Mouse (Mus musculus) small intestine, adult 2 months (tissue): ENCODE data around the gene Ranbp3l. TPM values are rescaled to one million over a fixed set of nuclear protein-coding genes. Genes with fewer than 3 reads are reported as not detected.

Experiments
- H3K27ac ChIP-seq: fragments of 200-500 bp; 2 replicates; pipeline ENCODE4 v1.5.1; 2012; ENCODE audit warnings: low read depth, low read length, control low read depth, inconsistent platforms; ENCODE audit not compliant: insufficient read depth
- H3K27me3 ChIP-seq: fragments of 200-500 bp; 2 replicates; pipeline ENCODE4 v1.6.1; 2012; ENCODE audit warnings: mild to moderate bottlenecking, moderate library complexity, low read length, inconsistent platforms; ENCODE audit not compliant: control insufficient read depth, insufficient read depth
- H3K36me3 ChIP-seq: fragments of 200-500 bp; 2 replicates; pipeline ENCODE4 v1.6.1; 2012; ENCODE audit warnings: mild to moderate bottlenecking, low read length, control low read depth, inconsistent platforms; ENCODE audit not compliant: control insufficient read depth, insufficient read depth
- H3K4me1 ChIP-seq: fragments of 200-500 bp; 2 replicates; pipeline ENCODE4 v1.6.1; 2012; ENCODE audit warnings: low read length, inconsistent platforms, mixed read lengths; ENCODE audit not compliant: control insufficient read depth, insufficient read depth, insufficient read length
- H3K4me3 ChIP-seq: fragments of 200-500 bp; 2 replicates; pipeline ENCODE4 v1.5.1; 2012; ENCODE audit warnings: low read depth, mild to moderate bottlenecking, control low read depth, inconsistent platforms, low read length, moderate library complexity
- CTCF ChIP-seq: fragments of 200-500 bp; IDR thresholded peaks from 2 replicates; pipeline ENCODE4 v1.5.1; 2012; ENCODE audit warnings: low read depth, mild to moderate bottlenecking, control low read depth, inconsistent platforms, low read length, moderate library complexity, mixed read lengths; ENCODE audit not compliant: insufficient replicate concordance, insufficient read length; ENCODE audit errors: extremely low read depth
- POLR2A ChIP-seq: fragments of 200-500 bp; IDR thresholded peaks from 2 replicates; pipeline ENCODE4 v1.6.1; 2012; ENCODE audit warnings: low read depth, mild to moderate bottlenecking, control low read depth, inconsistent platforms, low read length, moderate library complexity
- WGBS: fragments of 180-500 bp; shearing (Covaris S2); methylation state at CpG from one replicate; pipeline ENCODE4 v1.1.7; 2018; 5-methylcytosine and 5-hydroxymethylcytosine counted together
- polyA plus RNA-seq: library from polyadenylated mRNA; depleted of rRNA; stranded (reverse); fragments of >200 nt; gene quantifications from 2 replicates; pipeline ENCODE4 v1.2.3, GENCODE M21; 2012; rRNA removed

Ranbp3l gene
- polyA plus RNA-seq, 1 experiment = not detected

GRCm38 (mm10) chr15:9100446-9101077, 132.8 kb downstream of the Ranbp3l start:
- Histone ChIP-seq H3K27ac (no peak overlapping the region), H3K4me3 (no peak overlapping the region), H3K27me3 (no peaks in the 10 kb centered on the region), H3K36me3 (peaks cover 31% of the 10 kb centered on the region), H3K4me1 (no peaks in the 10 kb centered on the region)
- WGBS = 93% methylated on average over 10 of the region's 10 CpGs
- no peak for TF ChIP-seq POLR2A
- TF ChIP-seq CTCF = no peak

GRCm38 (mm10) chr15:9106303-9107074, 138.7 kb downstream of the Ranbp3l start:
- H3K4me3 ChIP-seq = no peak overlapping the region
- H3K27me3 ChIP-seq = no peaks in the 10 kb centered on the region
- TF ChIP-seq CTCF (no peak), POLR2A (no peak)
- H3K27ac ChIP-seq = no peak overlapping the region
- peaks cover 29% of the 10 kb centered on the region for H3K36me3 ChIP-seq
- WGBS = 27% methylated on average over 13 of the region's 13 CpGs
- no peaks in the 10 kb centered on the region for H3K4me1 ChIP-seq

- no peaks in the 10 kb centered on the region for H3K4me1 ChIP-seq
- H3K27ac ChIP-seq = no peak overlapping the region
- TF ChIP-seq CTCF (no peak), POLR2A (no peak)
- H3K4me3 ChIP-seq = no peak overlapping the region
- 86% methylated on average over 6 of the region's 6 CpGs for whole genome bisulfite sequencing
- no peaks in the 10 kb centered on the region for H3K27me3 ChIP-seq
- peaks cover 27% of the 10 kb centered on the region for H3K36me3 ChIP-seq
Observed at GRCm38 (mm10) chr15:9110526-9111347, 143.0 kb downstream of the Ranbp3l start.

- Histone ChIP-seq H3K27me3 (no peaks in the 10 kb centered on the region), H3K36me3 (peaks cover 30% of the 10 kb centered on the region), H3K27ac (no peak overlapping the region), H3K4me3 (no peak overlapping the region), H3K4me1 (no peaks in the 10 kb centered on the region)
- 62% methylated on average over 3 of the region's 3 CpGs for WGBS
- TF ChIP-seq POLR2A = no peak
- no peak for TF ChIP-seq CTCF
Observed at GRCm38 (mm10) chr15:9111648-9112047, 143.9 kb downstream of the Ranbp3l start.

- Histone ChIP-seq H3K4me3 (no peak overlapping the region), H3K36me3 (peaks cover 23% of the 10 kb centered on the region), H3K27ac (no peak overlapping the region)
Observed at GRCm38 (mm10) chr15:9113556-9113955, 145.8 kb downstream of the Ranbp3l start.

GRCm38 (mm10) chr15:9114131-9114530, 146.4 kb downstream of the Ranbp3l start:
- Histone ChIP-seq H3K4me3 (no peak overlapping the region), H3K27ac (no peak overlapping the region), H3K36me3 (peaks cover 23% of the 10 kb centered on the region), H3K4me1 (no peaks in the 10 kb centered on the region), H3K27me3 (no peaks in the 10 kb centered on the region)
- TF ChIP-seq POLR2A (no peak), CTCF (no peak)
- WGBS = 76% methylated on average over 4 of the region's 4 CpGs

More at GRCm38 (mm10) chr15:9113556-9113955, 145.8 kb downstream of the Ranbp3l start:
- H3K4me1 ChIP-seq = no peaks in the 10 kb centered on the region
- 67% methylated on average over 9 of the region's 9 CpGs for WGBS
- H3K27me3 ChIP-seq = no peaks in the 10 kb centered on the region
- TF ChIP-seq CTCF (no peak), POLR2A (no peak)

GRCm38 (mm10) chr15:9114599-9114998, 146.8 kb downstream of the Ranbp3l start:
- H3K4me3 ChIP-seq = no peak overlapping the region
- TF ChIP-seq CTCF (no peak), POLR2A (no peak)
- H3K4me1 ChIP-seq = no peaks in the 10 kb centered on the region
- H3K27me3 ChIP-seq = no peaks in the 10 kb centered on the region
- H3K27ac ChIP-seq = no peak overlapping the region
- 28% methylated on average over 5 of the region's 5 CpGs for WGBS
- H3K36me3 ChIP-seq = peaks cover 23% of the 10 kb centered on the region

Other genes with a start within 250 kb of the Ranbp3l start
- 12.2 and 13.6 TPM in 2 replicates for gene Nadk2, start 103.3 kb downstream of the Ranbp3l start, polyA plus RNA-seq
- gene Lmbrd2, start 172.6 kb downstream of the Ranbp3l start, polyA plus RNA-seq = 3.4 and 10.8 TPM in 2 replicates
- gene Skp2, start 187.5 kb downstream of the Ranbp3l start, polyA plus RNA-seq = 0.75 and 0.91 TPM in 2 replicates